Mouse (Mus musculus) gastrocnemius, adult 18-20 months (tissue): ENCODE results near the gene Pip4k2a. TPM values are rescaled to one million over a fixed set of nuclear protein-coding genes. Genes with fewer than 3 reads are reported as not detected.

ENCODE experiments used
- DNase-seq: peaks from one replicate; pipeline ENCODE4 v3.0.0; 2021; ENCODE audit warnings: low spot score
- total RNA-seq, 2 experiments: library from RNA; stranded (reverse); gene quantifications; 2 replicates each; pipeline ENCODE4 v1.2.3; 2021

Pip4k2a gene
- total RNA-seq, 2 experiments from 2014 or later: 2.6 to 2.7 TPM

- no peak for DNase-seq
Measured at GRCm38 (mm10) chr2:18982581-18982980, 15.3 kb downstream of the Pip4k2a start.

- no peak for DNase-seq
Measured at GRCm38 (mm10) chr2:18979675-18980074, 18.3 kb downstream of the Pip4k2a start.

- no peak for DNase-seq
Measured at GRCm38 (mm10) chr2:18979046-18979445, 18.9 kb downstream of the Pip4k2a start.

- DNase-seq: no peak
Measured at GRCm38 (mm10) chr2:18977201-18977805, 20.6 kb downstream of the Pip4k2a start.

GRCm38 (mm10) chr2:18976175-18976574, 21.8 kb downstream of the Pip4k2a start:
- DNase-seq: no peak

GRCm38 (mm10) chr2:18974882-18975645, 22.9 kb downstream of the Pip4k2a start:
- no peak for DNase-seq

GRCm38 (mm10) chr2:18971564-18971963, 26.4 kb downstream of the Pip4k2a start:
- DNase-seq: no peak

GRCm38 (mm10) chr2:18970461-18970860, 27.5 kb downstream of the Pip4k2a start:
- DNase-seq: no peak

- no peak for DNase-seq
Measured at GRCm38 (mm10) chr2:18969066-18969681, 28.8 kb downstream of the Pip4k2a start.

- DNase-seq: no peak
Measured at GRCm38 (mm10) chr2:18967451-18968063, 30.4 kb downstream of the Pip4k2a start.

GRCm38 (mm10) chr2:18966566-18966965, 31.4 kb downstream of the Pip4k2a start:
- DNase-seq: no peak

GRCm38 (mm10) chr2:18965950-18966349, 32.0 kb downstream of the Pip4k2a start:
- no peak for DNase-seq

- DNase-seq: no peak
Measured at GRCm38 (mm10) chr2:18965108-18965507, 32.8 kb downstream of the Pip4k2a start.

- no peak for DNase-seq
Measured at GRCm38 (mm10) chr2:18963286-18964040, 34.5 kb downstream of the Pip4k2a start.

GRCm38 (mm10) chr2:18962502-18962901, 35.4 kb downstream of the Pip4k2a start:
- DNase-seq: no peak

GRCm38 (mm10) chr2:18960376-18960973, 37.5 kb downstream of the Pip4k2a start:
- DNase-seq: no peak

- no peak for DNase-seq
Measured at GRCm38 (mm10) chr2:18959558-18959957, 38.4 kb downstream of the Pip4k2a start.

GRCm38 (mm10) chr2:18959008-18959407, 38.9 kb downstream of the Pip4k2a start:
- DNase-seq: no peak

- no peak for DNase-seq
Measured at GRCm38 (mm10) chr2:18958501-18958900, 39.4 kb downstream of the Pip4k2a start.

- DNase-seq: no peak
Measured at GRCm38 (mm10) chr2:18958044-18958443, 39.9 kb downstream of the Pip4k2a start.

- no peak for DNase-seq
Measured at GRCm38 (mm10) chr2:18957459-18957858, 40.5 kb downstream of the Pip4k2a start.
